Mouse (Mus musculus) kidney, adult 2 months (tissue): ENCODE results near the gene Mllt10. TPM values are rescaled to one million over a fixed set of nuclear protein-coding genes. Genes with fewer than 3 reads are reported as not detected.

Experiments used
- DNase-seq: peaks from one replicate; pipeline ENCODE4 v3.0.0; 2021
- H3K27ac ChIP-seq: fragments of 200-500 bp; 2 replicates; pipeline ENCODE4 v1.5.1; 2012; ENCODE audit warnings: low read depth, low read length, control low read depth, inconsistent platforms; ENCODE audit not compliant: insufficient read depth
- H3K27me3 ChIP-seq: fragments of 200-500 bp; replicated peaks from 2 replicates; pipeline ENCODE4 v1.6.1; 2012; ENCODE audit warnings: mild to moderate bottlenecking, moderate library complexity, low read length, inconsistent platforms; ENCODE audit not compliant: control insufficient read depth, insufficient read depth
- H3K36me3 ChIP-seq: fragments of 200-500 bp; 2 replicates; pipeline ENCODE4 v1.6.1; 2012; ENCODE audit warnings: mild to moderate bottlenecking, moderate library complexity, low read length, inconsistent platforms; ENCODE audit not compliant: control insufficient read depth, insufficient read depth
- H3K4me1 ChIP-seq: fragments of 200-500 bp; 2 replicates; pipeline ENCODE4 v1.6.1; 2011; ENCODE audit warnings: low read length; ENCODE audit not compliant: control insufficient read depth, insufficient read depth
- H3K4me3 ChIP-seq: fragments of 200-500 bp; 2 replicates; pipeline ENCODE4 v1.5.1; 2011; ENCODE audit warnings: mild to moderate bottlenecking, low read depth, low read length, control low read depth; ENCODE audit not compliant: insufficient read depth
- CTCF ChIP-seq: fragments of 200-500 bp; conservative IDR thresholded peaks from 2 replicates; pipeline ENCODE4 v1.5.1; 2011; ENCODE audit warnings: low read depth, mild to moderate bottlenecking, control low read depth, low read length, moderate library complexity, mixed read lengths; ENCODE audit not compliant: insufficient read depth, insufficient read length
- POLR2A ChIP-seq: fragments of 200-500 bp; IDR thresholded peaks from one replicate; pipeline ENCODE4 v1.6.1; 2011; ENCODE audit warnings: low read depth, low read length, control low read depth
- WGBS: fragments of 180-500 bp; shearing (Covaris S2); methylation state at CpG from one replicate; pipeline ENCODE4 v1.1.7; 2018; 5-methylcytosine and 5-hydroxymethylcytosine counted together
- polyA plus RNA-seq: library from polyadenylated mRNA; depleted of rRNA; stranded (reverse); fragments of >200 nt; gene quantifications from 2 replicates; pipeline ENCODE4 v1.2.3, GENCODE M21; 2012

The Mllt10 gene
- polyA plus RNA-seq, 1 experiment = 32.7 TPM

- H3K36me3 ChIP-seq = no peaks in the 10 kb centered on the region
- no peak for TF ChIP-seq POLR2A
- no peak for TF ChIP-seq CTCF
- DNase-seq = peak; percentile 70
- H3K27me3 ChIP-seq = no peaks in the 10 kb centered on the region
- peak overlapping the region; percentile 27 for H3K27ac ChIP-seq
- 19% methylated on average over 26 of the region's 26 CpGs for WGBS
- H3K4me3 ChIP-seq = peak overlapping the region; percentile 31
- H3K4me1 ChIP-seq = peaks cover 11% of the 10 kb centered on the region; the same call in 1 of the 2 replicates
These were observed 23.7 kb upstream of the Mllt10 start for GRCm38 (mm10) chr2:18031271-18031821.

GRCm38 (mm10) chr2:18031831-18032537 lies 23.1 kb upstream of the Mllt10 start:
- peak overlapping the region; percentile 31 for H3K4me3 ChIP-seq
- H3K27me3 ChIP-seq = no peaks in the 10 kb centered on the region
- H3K4me1 ChIP-seq = peaks cover 11% of the 10 kb centered on the region; the same call in 1 of the 2 replicates
- peak; percentile 72 for DNase-seq
- no peaks in the 10 kb centered on the region for H3K36me3 ChIP-seq
- H3K27ac ChIP-seq = peak overlapping the region; percentile 56
- no peak for TF ChIP-seq POLR2A
- no peak for TF ChIP-seq CTCF
- 13% methylated on average over 34 of the region's 34 CpGs for WGBS

- TF ChIP-seq POLR2A (no peak), CTCF (no peak)
These were observed 22.5 kb upstream of the Mllt10 start for GRCm38 (mm10) chr2:18032538-18032895.

GRCm38 (mm10) chr2:18033166-18034108 lies 21.6 kb upstream of the Mllt10 start:
- TF ChIP-seq CTCF = no peak
- TF ChIP-seq POLR2A = no peak
- Histone ChIP-seq H3K27me3 (no peaks in the 10 kb centered on the region), H3K36me3 (no peaks in the 10 kb centered on the region), H3K27ac (no peak overlapping the region), H3K4me3 (no peak overlapping the region), H3K4me1 (peaks cover 17% of the 10 kb centered on the region; the same call in 1 of the 2 replicates)
- DNase-seq = no peak
- 90% methylated on average over 10 of the region's 10 CpGs for WGBS

More at GRCm38 (mm10) chr2:18032538-18032895, 22.5 kb upstream of the Mllt10 start:
- Histone ChIP-seq H3K36me3 (no peaks in the 10 kb centered on the region), H3K4me1 (peaks cover 14% of the 10 kb centered on the region; the same call in 1 of the 2 replicates), H3K27me3 (no peaks in the 10 kb centered on the region), H3K27ac (peak overlapping the region; percentile 56), H3K4me3 (no peak overlapping the region)
- WGBS = 56% methylated on average over 5 of the region's 5 CpGs
- peak; percentile 75 for DNase-seq

- H3K27ac ChIP-seq = 0 out of 2 replicates have a peak overlapping the region, but pooled peaks have one; percentile 67
These were observed 20.4 kb upstream of the Mllt10 start for GRCm38 (mm10) chr2:18034371-18035250.

GRCm38 (mm10) chr2:18037491-18037890 lies 17.5 kb upstream of the Mllt10 start, which contains the start of gene A930004D18Rik:
TSS of gene A930004D18Rik (minus strand) at chr2:18037737.
- H3K27me3 ChIP-seq = no peaks in the 10 kb centered on the region
- no peak for DNase-seq
- TF ChIP-seq CTCF (no peak), POLR2A (no peak)
- H3K36me3 ChIP-seq = no peaks in the 10 kb centered on the region
- 67% methylated on average over 2 of the region's 2 CpGs for WGBS
- H3K27ac ChIP-seq = no peak within 1 kb of the TSS
- peaks cover 21% of the 10 kb centered on the region; the same call in 1 of the 2 replicates for H3K4me1 ChIP-seq
- H3K4me3 ChIP-seq = no peak within 1 kb of the TSS

More at GRCm38 (mm10) chr2:18034371-18035250, 20.4 kb upstream of the Mllt10 start:
- TF ChIP-seq POLR2A (no peak), CTCF (no peak)
- 56% methylated on average over 10 of the region's 10 CpGs for WGBS
- Histone ChIP-seq H3K36me3 (no peaks in the 10 kb centered on the region), H3K27me3 (no peaks in the 10 kb centered on the region), H3K4me3 (no peak overlapping the region), H3K4me1 (peaks cover 23% of the 10 kb centered on the region; the same call in 1 of the 2 replicates)
- peak; percentile 68 for DNase-seq
